Mouse (Mus musculus) heart, embryonic 11.5 days (tissue): ENCODE data around the gene Ttc7. TPM values are rescaled to one million over a fixed set of nuclear protein-coding genes. Genes with fewer than 3 reads are reported as not detected.

Experiments used
- ATAC-seq: fragments of 200-750 bp; cut with Nextera tagmentation; replicated peaks from 2 replicates; pipeline ENCODE4 v1.8.0; 2017; ENCODE audit warnings: moderate library complexity; ENCODE audit not compliant: insufficient number of reproducible peaks, low FRiP score, low TSS enrichment
- H3K27ac ChIP-seq: fragments of 300-500 bp; sonication (generic); 2 replicates; pipeline ENCODE4 v1.5.1; 2014; ENCODE audit warnings: mild to moderate bottlenecking, low read depth, low read length
- H3K27me3 ChIP-seq: fragments of 300-500 bp; sonication (generic); 2 replicates; pipeline ENCODE4 v1.6.1; 2014; ENCODE audit warnings: mild to moderate bottlenecking, low read length, mixed read lengths; ENCODE audit not compliant: control insufficient read depth, insufficient read depth
- H3K36me3 ChIP-seq: fragments of 300-500 bp; sonication (generic); 2 replicates; pipeline ENCODE4 v1.6.1; 2014; ENCODE audit warnings: mild to moderate bottlenecking, low read length, moderate library complexity, mixed read lengths; ENCODE audit not compliant: control insufficient read depth, insufficient read depth
- H3K4me1 ChIP-seq: fragments of 300-500 bp; sonication (generic); 2 replicates; pipeline ENCODE4 v1.6.1; 2014; ENCODE audit warnings: low read length; ENCODE audit not compliant: control insufficient read depth, insufficient read depth
- H3K4me2 ChIP-seq: fragments of 300-500 bp; sonication (generic); 2 replicates; pipeline ENCODE4 v1.6.1; 2014; ENCODE audit warnings: mild to moderate bottlenecking, moderate library complexity
- H3K4me3 ChIP-seq: fragments of 300-500 bp; sonication (generic); 2 replicates; pipeline ENCODE4 v1.5.1; 2014; ENCODE audit warnings: low read depth, low read length
- H3K9ac ChIP-seq: fragments of 300-500 bp; sonication (generic); 2 replicates; pipeline ENCODE4 v1.6.1; 2014; ENCODE audit warnings: mild to moderate bottlenecking, low read depth, low read length, moderate library complexity
- H3K9me3 ChIP-seq: fragments of 300-500 bp; sonication (generic); replicated peaks from 2 replicates; pipeline ENCODE4 v1.6.1; 2016; ENCODE audit warnings: low read length; ENCODE audit not compliant: control insufficient read depth
- WGBS: fragments of 180-500 bp; shearing (Covaris S2); extraction: QIAGEN DNeasy Blood & Tissue Kit; methylation state at CpG from one replicate; pipeline ENCODE4 v1.1.7; 2014; ENCODE audit not compliant: insufficient replicate concordance; 5-methylcytosine and 5-hydroxymethylcytosine counted together
- polyA plus RNA-seq: library from polyadenylated mRNA; unstranded; fragments of >200 nt; fragmentation: Nextera tagmentation; extraction: Ambion mirVana; gene quantifications from 2 replicates; pipeline ENCODE4 v1.2.1, GENCODE M21; 2014

Gene Ttc7
- polyA plus RNA-seq, 1 experiment from 2014 or later = 1.9 TPM

DNA sequence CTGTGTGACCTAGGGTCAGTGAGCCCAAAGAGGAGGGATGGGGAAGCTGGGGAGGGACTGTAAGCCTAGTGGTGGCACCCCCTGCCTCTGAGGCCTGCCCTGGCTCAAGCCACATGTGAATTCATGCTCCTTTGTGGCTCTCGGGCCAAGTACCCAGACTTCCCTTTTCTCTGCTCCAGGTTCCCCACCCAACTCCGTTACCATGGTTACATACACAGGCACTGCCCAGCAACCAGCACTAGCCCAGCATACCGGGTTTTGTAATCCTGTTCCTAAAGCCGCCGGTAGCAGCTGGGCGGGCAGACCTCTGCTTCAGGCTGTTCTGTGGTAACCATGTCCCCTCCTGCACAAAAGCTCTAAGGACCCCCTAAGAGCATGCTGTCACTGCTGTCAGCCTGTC, 44.3 kb downstream of the Ttc7 start:
- Histone ChIP-seq H3K4me1 (peaks cover 13% of the 10 kb centered on the region), H3K4me3 (no peak overlapping the region), H3K36me3 (no peaks in the 10 kb centered on the region), H3K27me3 (peaks cover 12% of the 10 kb centered on the region; the same call in 1 of the 2 replicates), H3K9me3 (0 out of 2 replicates have a peak, but pooled peaks cover 1% of the 10 kb centered on the region), H3K4me2 (no peak overlapping the region), H3K9ac (no peak overlapping the region), H3K27ac (no peak overlapping the region)
- WGBS = 47% methylated on average over 6 of the region's 6 CpGs
- no peak for ATAC-seq

DNA sequence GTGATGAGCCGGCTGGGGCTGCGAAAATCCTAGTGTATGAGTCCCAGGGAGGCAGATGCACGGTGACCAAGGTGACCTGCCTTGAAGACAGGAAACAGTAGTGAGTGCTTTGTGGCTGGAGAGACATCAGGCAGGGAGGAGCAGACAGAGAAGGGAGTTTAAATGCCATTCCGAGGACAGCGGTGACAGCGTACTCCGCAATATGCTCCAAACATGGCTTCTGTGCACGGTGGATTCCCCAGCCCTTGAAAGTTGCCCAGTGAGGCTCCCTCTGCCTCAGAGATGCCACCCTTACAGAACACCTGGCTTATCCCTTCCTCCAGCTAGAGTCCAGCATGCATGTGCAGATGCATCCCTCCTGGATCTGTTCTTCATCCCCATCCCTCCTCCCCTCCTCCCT, 45.0 kb downstream of the Ttc7 start:
- no peak overlapping the region for H3K4me3 ChIP-seq
- no peak overlapping the region for H3K9ac ChIP-seq
- H3K4me2 ChIP-seq = no peak overlapping the region
- H3K36me3 ChIP-seq = no peaks in the 10 kb centered on the region
- peaks cover 12% of the 10 kb centered on the region; the same call in 1 of the 2 replicates for H3K27me3 ChIP-seq
- H3K9me3 ChIP-seq = no peaks in the 10 kb centered on the region
- peaks cover 18% of the 10 kb centered on the region for H3K4me1 ChIP-seq
- ATAC-seq = no peak
- H3K27ac ChIP-seq = no peak overlapping the region
- 72% methylated on average over 8 of the region's 8 CpGs for WGBS

DNA sequence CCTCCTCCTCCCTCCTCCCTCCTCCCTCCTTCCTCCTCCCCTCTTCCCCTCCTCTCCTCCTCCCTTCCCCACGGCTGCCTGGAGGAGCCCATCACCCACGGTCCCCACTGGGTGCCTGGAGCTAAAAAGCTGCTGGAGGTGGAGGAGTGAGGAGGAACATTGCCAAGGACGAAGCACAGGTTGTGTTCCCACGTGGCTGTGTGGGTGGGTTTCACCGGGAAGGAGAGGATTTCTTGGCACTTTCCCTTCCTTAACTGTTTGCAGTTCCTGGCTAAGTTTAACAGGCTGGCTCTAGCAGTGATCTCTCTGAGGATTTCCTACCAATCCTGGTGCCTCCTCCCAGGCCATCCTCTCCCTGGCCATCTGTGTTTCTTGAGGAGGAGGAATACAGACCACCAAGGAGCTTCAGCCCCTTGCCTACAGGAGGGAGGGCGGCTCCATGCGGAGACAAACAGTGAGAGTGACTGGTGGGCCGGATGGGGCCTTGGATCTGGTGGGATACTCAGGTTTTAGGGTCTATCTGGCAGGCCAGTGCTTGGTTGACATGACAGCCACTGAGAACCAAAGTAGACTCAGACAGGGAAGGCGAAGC, 45.6 kb downstream of the Ttc7 start:
- no peak overlapping the region for H3K4me3 ChIP-seq
- H3K27me3 ChIP-seq = peaks cover 12% of the 10 kb centered on the region; the same call in 1 of the 2 replicates
- no peaks in the 10 kb centered on the region for H3K9me3 ChIP-seq
- H3K9ac ChIP-seq = no peak overlapping the region
- no peaks in the 10 kb centered on the region for H3K36me3 ChIP-seq
- no peak for ATAC-seq
- WGBS = 60% methylated on average over 8 of the region's 9 CpGs
- H3K27ac ChIP-seq = no peak overlapping the region
- peaks cover 18% of the 10 kb centered on the region for H3K4me1 ChIP-seq
- H3K4me2 ChIP-seq = no peak overlapping the region

DNA sequence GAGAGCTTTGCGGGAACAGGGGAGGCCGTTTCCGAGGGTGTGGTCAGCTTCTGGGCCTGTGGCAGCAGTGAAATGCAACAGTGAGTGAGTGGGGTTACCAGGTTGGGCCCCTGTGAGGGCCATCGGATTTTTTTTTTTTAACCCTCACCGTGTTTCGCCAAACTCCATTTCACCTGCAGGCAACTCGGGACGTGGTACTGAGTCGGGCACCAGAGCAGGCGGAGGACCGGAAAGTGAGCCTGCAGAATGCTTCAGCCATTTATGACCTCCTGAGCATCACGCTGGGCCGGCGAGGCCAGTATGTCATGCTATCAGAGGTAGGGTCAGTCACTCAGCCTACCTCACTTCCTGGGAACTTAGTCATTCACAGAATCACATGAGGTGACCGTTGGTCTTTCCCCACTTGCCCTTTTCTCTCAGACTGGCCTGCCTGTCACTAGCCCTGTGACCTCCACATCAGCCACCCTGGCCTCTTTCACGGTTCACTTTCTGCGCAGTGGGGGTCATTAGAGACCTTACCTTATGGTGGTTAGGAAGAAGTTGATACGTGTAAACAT, 46.5 kb downstream of the Ttc7 start:
- no peak overlapping the region for H3K27ac ChIP-seq
- peaks cover 18% of the 10 kb centered on the region for H3K4me1 ChIP-seq
- H3K36me3 ChIP-seq = no peaks in the 10 kb centered on the region
- H3K4me3 ChIP-seq = no peak overlapping the region
- H3K4me2 ChIP-seq = no peak overlapping the region
- H3K27me3 ChIP-seq = peaks cover 12% of the 10 kb centered on the region; the same call in 1 of the 2 replicates
- WGBS = 82% methylated on average over 18 of the region's 18 CpGs
- ATAC-seq = no peak
- H3K9ac ChIP-seq = no peak overlapping the region
- H3K9me3 ChIP-seq = no peaks in the 10 kb centered on the region

DNA sequence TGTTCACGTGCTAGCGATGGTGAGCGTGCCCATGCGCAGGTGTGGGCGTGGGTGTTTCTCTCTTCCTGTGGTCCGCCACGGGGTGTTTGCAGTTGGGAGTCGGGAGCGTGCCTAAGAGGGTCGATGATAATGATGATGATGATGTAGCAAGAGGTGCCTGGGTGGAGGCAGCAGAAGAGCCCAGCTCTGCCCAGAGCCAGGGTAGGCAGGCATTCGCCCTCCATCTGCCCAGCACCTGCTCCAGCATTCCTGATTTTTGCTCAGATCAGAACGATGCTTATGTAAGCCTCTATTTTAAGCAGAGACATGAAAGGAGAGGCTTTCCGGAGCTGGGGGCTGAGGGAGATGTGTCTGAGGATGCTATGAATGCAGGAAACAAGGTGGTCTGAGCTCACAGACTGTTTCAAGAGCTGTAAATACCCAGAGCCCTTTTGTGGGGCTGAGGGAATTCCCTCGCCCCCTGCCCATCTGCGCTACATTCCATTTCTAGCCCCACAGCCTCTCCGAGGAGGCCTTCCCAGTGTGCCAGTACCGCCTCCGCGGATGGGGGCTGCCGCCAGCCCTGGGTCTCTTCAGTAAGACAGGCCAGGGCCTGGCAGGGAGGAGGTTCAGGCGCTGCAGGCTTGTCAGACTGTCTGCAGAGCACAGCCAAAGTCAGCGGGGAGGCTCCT, 47.7 kb downstream of the Ttc7 start:
- H3K4me3 ChIP-seq = no peak overlapping the region
- no peak overlapping the region for H3K27ac ChIP-seq
- H3K9ac ChIP-seq = no peak overlapping the region; the same call in 1 of the 2 replicates

DNA sequence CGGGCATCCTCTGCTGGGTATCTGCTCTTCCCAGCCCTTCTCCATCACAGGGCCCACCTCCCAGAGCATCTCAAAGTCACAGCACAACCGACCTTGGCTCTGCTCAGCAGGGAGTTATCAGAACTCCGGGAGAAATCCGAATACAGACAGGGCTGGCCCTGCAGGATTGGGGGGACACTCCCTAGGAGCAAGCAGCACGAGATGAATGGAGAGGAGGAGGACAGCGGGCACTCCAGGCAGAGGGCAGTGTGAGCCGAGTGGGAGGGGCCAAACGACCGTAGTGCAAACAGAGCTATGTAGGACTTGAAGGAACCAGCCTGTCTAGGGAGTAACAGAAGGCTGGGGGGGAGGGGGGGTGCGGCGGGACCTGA, 48.2 kb downstream of the Ttc7 start:
- 0 out of 2 replicates have a peak, but pooled peaks have one; percentile 37 for ATAC-seq
- Histone ChIP-seq H3K9ac (no peak overlapping the region; the same call in 1 of the 2 replicates), H3K27ac (no peak overlapping the region), H3K4me3 (0 out of 2 replicates have a peak overlapping the region, but pooled peaks have one; percentile 14), H3K36me3 (no peaks in the 10 kb centered on the region), H3K4me1 (peaks cover 18% of the 10 kb centered on the region), H3K4me2 (peak overlapping the region; percentile 54), H3K9me3 (no peaks in the 10 kb centered on the region), H3K27me3 (peaks cover 12% of the 10 kb centered on the region; the same call in 1 of the 2 replicates)
- under 1% methylated on average over 11 of the region's 11 CpGs for WGBS

More for the DNA sequence above, 47.7 kb downstream of the Ttc7 start:
- Histone ChIP-seq H3K27me3 (peaks cover 12% of the 10 kb centered on the region; the same call in 1 of the 2 replicates), H3K4me2 (peak overlapping the region; percentile 54), H3K9me3 (no peaks in the 10 kb centered on the region), H3K4me1 (peaks cover 18% of the 10 kb centered on the region), H3K36me3 (no peaks in the 10 kb centered on the region)
- 29% methylated on average over 22 of the region's 22 CpGs for WGBS
- no peak; the same call in 1 of the 2 replicates for ATAC-seq

DNA sequence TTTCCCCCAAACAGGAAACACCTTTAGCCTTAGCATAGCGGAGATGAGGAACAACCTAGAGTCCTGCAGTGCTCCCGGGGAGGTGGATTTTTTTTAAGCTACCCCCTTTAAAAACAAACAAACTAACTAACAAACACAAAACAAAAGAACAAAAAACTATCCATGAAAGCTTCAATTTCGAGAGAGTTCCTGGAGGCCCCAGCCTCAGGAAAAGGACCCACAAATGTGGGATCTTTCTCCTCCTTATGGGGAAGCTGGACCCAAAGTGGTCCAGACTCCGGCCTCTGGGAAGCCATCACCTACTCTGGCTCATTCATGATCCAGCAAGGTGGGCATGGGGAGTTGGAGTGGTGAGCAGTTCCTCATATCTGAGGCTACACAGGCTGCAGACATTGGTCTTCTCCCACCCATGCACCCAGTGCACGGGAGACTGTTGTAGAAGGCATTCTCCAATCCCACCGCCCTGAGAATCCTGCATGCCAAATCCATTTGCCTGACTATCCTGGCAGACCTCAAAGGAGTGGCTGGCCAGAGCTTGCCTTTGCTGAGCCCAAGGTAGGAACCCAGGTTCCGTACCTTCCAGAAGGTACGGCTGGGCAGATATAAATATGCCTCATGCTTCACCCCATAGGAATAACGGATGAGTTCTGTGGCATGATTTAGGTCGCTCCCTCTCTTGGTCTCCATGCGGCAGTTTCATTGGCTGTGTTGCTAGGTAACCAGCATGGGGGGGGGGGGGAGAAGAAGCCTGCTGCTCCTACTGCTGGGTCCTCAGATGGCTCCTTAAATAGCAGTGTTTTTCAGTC, 48.9 kb downstream of the Ttc7 start:
- no peaks in the 10 kb centered on the region for H3K9me3 ChIP-seq
- 0 out of 2 replicates have a peak overlapping the region, but pooled peaks have one; percentile 14 for H3K4me3 ChIP-seq
- H3K36me3 ChIP-seq = no peaks in the 10 kb centered on the region
- ATAC-seq = no peak
- H3K27ac ChIP-seq = no peak overlapping the region
- peak overlapping the region; percentile 54 for H3K4me2 ChIP-seq
- H3K4me1 ChIP-seq = peaks cover 18% of the 10 kb centered on the region
- WGBS = 44% methylated on average over 11 of the region's 11 CpGs
- H3K9ac ChIP-seq = no peak overlapping the region; the same call in 1 of the 2 replicates
- H3K27me3 ChIP-seq = peaks cover 12% of the 10 kb centered on the region; the same call in 1 of the 2 replicates

DNA sequence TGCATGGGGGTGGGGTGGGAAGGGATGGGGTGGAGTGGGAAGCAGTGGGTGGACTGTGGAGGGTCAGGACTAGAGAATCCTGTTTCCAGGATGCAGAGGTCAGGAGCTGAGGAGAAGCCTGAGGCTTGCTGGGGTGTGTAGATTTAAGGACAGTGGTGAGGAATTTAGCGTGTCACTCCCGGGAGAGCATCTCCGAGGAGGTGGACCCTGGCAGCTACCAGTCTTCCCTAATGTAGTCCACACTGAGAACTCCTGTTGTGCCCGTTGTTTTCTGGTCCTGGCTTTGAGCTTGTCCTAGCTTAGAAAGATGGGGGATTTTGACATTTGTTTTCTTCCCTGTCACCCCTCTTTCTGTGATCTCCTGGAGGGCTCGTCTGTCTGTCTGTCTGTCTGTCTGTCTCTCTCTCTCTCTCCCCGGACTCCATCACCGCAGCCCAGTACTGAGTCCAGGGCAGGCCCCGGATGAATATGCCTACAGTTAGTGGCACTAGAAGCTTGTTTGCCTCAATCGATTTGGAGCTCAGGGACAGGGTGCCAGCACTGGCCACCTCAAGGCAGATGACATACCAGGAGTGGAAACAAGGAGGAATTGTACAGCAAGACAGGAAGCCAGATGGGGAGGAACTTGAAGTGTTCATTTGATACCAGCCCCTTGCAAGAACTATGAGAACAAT, 49.6 kb downstream of the Ttc7 start:
- Histone ChIP-seq H3K27me3 (peaks cover 12% of the 10 kb centered on the region; the same call in 1 of the 2 replicates), H3K4me1 (peaks cover 18% of the 10 kb centered on the region), H3K27ac (no peak overlapping the region), H3K4me2 (no peak overlapping the region), H3K9me3 (no peaks in the 10 kb centered on the region), H3K9ac (no peak overlapping the region), H3K36me3 (no peaks in the 10 kb centered on the region), H3K4me3 (no peak overlapping the region)
- WGBS = 59% methylated on average over 9 of the region's 9 CpGs
- no peak for ATAC-seq
